Mouse (Mus musculus) megakaryocyte, adult 5-6 weeks (primary cell): ENCODE measurements around the gene Lrrc23. TPM values are rescaled to one million over a fixed set of nuclear protein-coding genes. Genes with fewer than 3 reads are reported as not detected.

Experiments used
- total RNA-seq, 2 experiments: library from RNA; stranded (forward) in 1 of 2; stranded (reverse) in 1 of 2; fragments of 153-499, 151-499 nt in 1 of 2; fragments of 221-1000, 200-1000 nt in 1 of 2; gene quantifications; 2 replicates each; pipeline versions ENCODE4 v1.2.3 to v1.2.4; 2015 to 2017

Lrrc23 gene
- total RNA-seq, 2 experiments from 2014 or later, result 0.26 TPM; not detected in 1

Other genes with a start within 250 kb of the Lrrc23 start
- gene C1s1, start 237.4 kb downstream of the Lrrc23 start, total RNA-seq (2015), result 0.14 TPM in 1 of 2 replicates, not detected in the other
- gene C1s1, start 237.4 kb downstream of the Lrrc23 start, total RNA-seq (2017), result 0.28 and 1.0 TPM in 2 replicates
- gene C1rb, start 209.4 kb downstream of the Lrrc23 start, total RNA-seq (2015), result not detected in 2 replicates
- not detected in 2 replicates for gene C1rb, start 209.4 kb downstream of the Lrrc23 start, total RNA-seq (2017)
- not detected in 2 replicates for gene C1s2, start 143.6 kb downstream of the Lrrc23 start, total RNA-seq (2015)
- gene C1s2, start 143.6 kb downstream of the Lrrc23 start, total RNA-seq (2017), result 0.16 TPM in 1 of 2 replicates, not detected in the other
- gene Lpcat3, start 116.7 kb downstream of the Lrrc23 start, total RNA-seq (2015), result 32.8 and 48.3 TPM in 2 replicates
- 22.4 and 24.8 TPM in 2 replicates for gene Lpcat3, start 116.7 kb downstream of the Lrrc23 start, total RNA-seq (2017)
- gene Emg1, start 67.5 kb downstream of the Lrrc23 start, total RNA-seq (2015), result 144 and 179 TPM in 2 replicates
- gene Emg1, start 67.5 kb downstream of the Lrrc23 start, total RNA-seq (2017), result 170 and 206 TPM in 2 replicates
- 99.5 and 115 TPM in 2 replicates for gene Phb2, start 67.4 kb downstream of the Lrrc23 start, total RNA-seq (2015)
- 152 and 160 TPM in 2 replicates for gene Phb2, start 67.4 kb downstream of the Lrrc23 start, total RNA-seq (2017)
- 308 and 336 TPM in 2 replicates for gene Ptpn6, start 41.0 kb downstream of the Lrrc23 start, total RNA-seq (2015)
- 1,009 and 1,024 TPM in 2 replicates for gene Ptpn6, start 41.0 kb downstream of the Lrrc23 start, total RNA-seq (2017)
- 177 and 203 TPM in 2 replicates for gene Grcc10, start 38.4 kb downstream of the Lrrc23 start, total RNA-seq (2015)
- gene Grcc10, start 38.4 kb downstream of the Lrrc23 start, total RNA-seq (2017), result 121 and 136 TPM in 2 replicates
- gene Gm45234, start 23.7 kb downstream of the Lrrc23 start, total RNA-seq (2015), result not detected in 2 replicates
- not detected in 2 replicates for gene Gm45234, start 23.7 kb downstream of the Lrrc23 start, total RNA-seq (2017)
- 25.7 and 29.8 TPM in 2 replicates for gene Atn1, start 23.2 kb downstream of the Lrrc23 start, total RNA-seq (2015)
- 3.0 and 10.9 TPM in 2 replicates for gene Atn1, start 23.2 kb downstream of the Lrrc23 start, total RNA-seq (2017)
- gene Eno2, start 10.1 kb downstream of the Lrrc23 start, total RNA-seq (2015), result not detected in 2 replicates
- not detected in 2 replicates for gene Eno2, start 10.1 kb downstream of the Lrrc23 start, total RNA-seq (2017)
- gene Spsb2, start 28.9 kb upstream of the Lrrc23 start, total RNA-seq (2015), result 5.1 and 8.0 TPM in 2 replicates
- gene Spsb2, start 28.9 kb upstream of the Lrrc23 start, total RNA-seq (2017), result 10.3 and 14.0 TPM in 2 replicates
- 134 and 144 TPM in 2 replicates for gene Tpi1, start 34.6 kb upstream of the Lrrc23 start, total RNA-seq (2015)
- gene Tpi1, start 34.6 kb upstream of the Lrrc23 start, total RNA-seq (2017), result 93.8 and 113 TPM in 2 replicates
- 31.8 and 32.7 TPM in 2 replicates for gene Usp5, start 49.8 kb upstream of the Lrrc23 start, total RNA-seq (2015)
- gene Usp5, start 49.8 kb upstream of the Lrrc23 start, total RNA-seq (2017), result 56.3 and 58.5 TPM in 2 replicates
- gene Cdca3, start 49.8 kb upstream of the Lrrc23 start, total RNA-seq (2015), result 160 and 180 TPM in 2 replicates
- 168 and 185 TPM in 2 replicates for gene Cdca3, start 49.8 kb upstream of the Lrrc23 start, total RNA-seq (2017)
- gene Gnb3, start 60.5 kb upstream of the Lrrc23 start, total RNA-seq (2015), result not detected in 2 replicates
- not detected in 2 replicates for gene Gnb3, start 60.5 kb upstream of the Lrrc23 start, total RNA-seq (2017)
- 0.09 and 0.14 TPM in 2 replicates for gene P3h3, start 78.0 kb upstream of the Lrrc23 start, total RNA-seq (2015)
- gene P3h3, start 78.0 kb upstream of the Lrrc23 start, total RNA-seq (2017), result 0.61 TPM in 1 of 2 replicates, not detected in the other
- not detected in 2 replicates for gene Gpr162, start 84.3 kb upstream of the Lrrc23 start, total RNA-seq (2015)
- 0.33 TPM in 1 of 2 replicates, not detected in the other for gene Gpr162, start 84.3 kb upstream of the Lrrc23 start, total RNA-seq (2017)
- 0.09 and 0.71 TPM in 2 replicates for gene Cd4, start 108.5 kb upstream of the Lrrc23 start, total RNA-seq (2015)
- 0.20 and 0.37 TPM in 2 replicates for gene Cd4, start 108.5 kb upstream of the Lrrc23 start, total RNA-seq (2017)
- 1.2 TPM in 2 replicates for gene Lag3, start 132.0 kb upstream of the Lrrc23 start, total RNA-seq (2015)
- 0.44 and 1.4 TPM in 2 replicates for gene Lag3, start 132.0 kb upstream of the Lrrc23 start, total RNA-seq (2017)
- gene Ptms, start 140.4 kb upstream of the Lrrc23 start, total RNA-seq (2015), result 129 and 159 TPM in 2 replicates
- gene Ptms, start 140.4 kb upstream of the Lrrc23 start, total RNA-seq (2017), result 195 and 207 TPM in 2 replicates
- 73.6 and 82.9 TPM in 2 replicates for gene Mlf2, start 151.7 kb upstream of the Lrrc23 start, total RNA-seq (2015)
- 50.9 and 70.6 TPM in 2 replicates for gene Mlf2, start 151.7 kb upstream of the Lrrc23 start, total RNA-seq (2017)
- gene Cops7a, start 185.8 kb upstream of the Lrrc23 start, total RNA-seq (2015), result 35.4 and 37.2 TPM in 2 replicates
- 19.4 and 25.7 TPM in 2 replicates for gene Cops7a, start 185.8 kb upstream of the Lrrc23 start, total RNA-seq (2017)
- gene Pianp, start 217.0 kb upstream of the Lrrc23 start, total RNA-seq (2015), result not detected in 2 replicates
- not detected in 2 replicates for gene Pianp, start 217.0 kb upstream of the Lrrc23 start, total RNA-seq (2017)
- gene Zfp384, start 229.4 kb upstream of the Lrrc23 start, total RNA-seq (2015), result 67.0 and 70.0 TPM in 2 replicates
- gene Zfp384, start 229.4 kb upstream of the Lrrc23 start, total RNA-seq (2017), result 34.1 and 36.0 TPM in 2 replicates